Mouse (Mus musculus): ENCODE data around the gene Tmem37.

Tmem37 gene

DNA sequence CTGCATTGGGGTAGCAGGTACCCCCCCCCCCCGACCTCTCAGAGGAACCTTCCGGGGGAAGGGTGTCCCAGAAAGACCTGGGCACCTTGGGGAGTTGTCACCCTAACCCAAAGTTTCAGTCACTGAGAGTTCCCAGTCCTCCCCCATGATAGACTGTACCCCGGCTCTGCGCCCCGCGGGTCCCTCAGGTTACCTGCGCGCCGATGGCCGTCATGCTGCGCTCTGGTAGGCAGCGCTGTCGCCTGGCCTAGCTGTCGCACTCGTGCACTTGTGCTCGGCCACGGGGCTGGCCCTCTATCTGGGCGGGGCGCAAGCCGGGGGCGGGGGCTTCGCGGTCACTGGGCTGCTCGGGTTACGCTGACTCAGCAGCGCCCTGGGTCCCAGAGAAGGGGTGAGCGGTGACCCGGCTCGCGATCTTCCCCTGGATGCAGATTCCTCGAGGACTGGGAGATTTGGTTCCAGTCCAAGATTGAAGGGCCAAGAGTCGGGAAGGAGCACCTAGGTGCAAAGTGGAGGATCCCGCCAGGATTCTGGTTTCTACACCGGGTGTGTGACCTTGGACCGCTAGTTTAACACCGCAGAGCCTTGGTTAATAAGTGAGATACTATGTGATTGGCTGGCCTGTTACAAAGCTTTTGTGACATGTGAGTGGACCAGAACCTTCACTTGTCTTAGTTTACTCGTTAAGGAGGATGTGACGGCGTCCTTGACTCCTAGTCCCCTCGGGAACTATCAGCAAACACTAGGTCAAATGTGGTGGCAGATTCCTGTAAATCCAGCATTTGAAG lies at the start of gene Tmem37:
Tmem37 (minus strand) TSS at position 556 of the 788 bp plus-strand sequence.
- peak; percentile 94 for DNase-seq (ENCODE audit: low spot score)

DNA sequence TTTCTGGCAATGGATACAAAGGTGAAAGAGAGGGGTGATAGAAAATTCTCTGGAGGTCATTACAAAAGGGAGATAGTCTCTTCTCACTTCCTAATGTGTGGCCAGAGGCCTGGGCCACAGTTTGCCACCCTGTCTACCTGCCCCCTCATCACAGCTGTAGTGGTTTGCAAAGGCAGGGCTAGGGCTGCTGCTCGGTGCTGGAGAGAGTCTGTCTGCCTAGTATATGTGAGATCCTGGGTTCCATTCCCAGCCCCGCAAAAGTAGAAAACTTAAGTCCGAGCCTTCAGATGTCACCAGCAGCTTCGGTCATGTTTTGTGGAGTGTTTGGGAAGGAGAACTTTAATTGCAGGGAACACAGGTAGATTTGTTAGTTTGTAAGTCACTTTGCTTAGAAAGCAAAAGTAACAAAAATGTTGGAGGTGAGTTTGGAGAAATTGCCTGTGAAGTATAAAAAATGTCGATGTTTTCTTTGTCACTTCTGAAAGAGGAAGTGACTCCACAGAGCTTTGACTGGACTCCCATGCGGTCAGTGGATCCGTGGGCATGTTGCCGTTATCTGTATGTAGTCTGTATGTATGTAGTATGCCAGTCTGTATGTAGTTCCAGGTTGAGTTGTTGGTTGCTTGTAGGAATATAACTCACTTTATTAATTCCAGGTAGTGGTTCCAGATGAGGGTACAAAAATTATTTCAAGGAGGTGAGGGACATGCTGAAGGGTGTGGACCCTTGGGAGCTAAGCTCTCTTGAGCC lies 48.9 kb upstream of the Tmem37 start:
- no peak for DNase-seq (ENCODE audit: low spot score)

GRCm38 (mm10) chr1:120121930-120122530 lies 48.2 kb upstream of the Tmem37 start:
- no peak for DNase-seq (ENCODE audit: low spot score)

- DNase-seq (ENCODE audit: low spot score): peak; percentile 98
Measured at GRCm38 (mm10) chr1:120120969-120121811, 47.3 kb upstream of the Tmem37 start, which contains the start of the genes Dbi and 3110009E18Rik. Dbi (minus strand) TSS chr1:120121078. 3110009E18Rik (plus strand) TSS chr1:120121187.

- peak; percentile 81 for DNase-seq (ENCODE audit: low spot score)
Measured at GRCm38 (mm10) chr1:120120141-120120968, 46.5 kb upstream of the Tmem37 start.

DNA sequence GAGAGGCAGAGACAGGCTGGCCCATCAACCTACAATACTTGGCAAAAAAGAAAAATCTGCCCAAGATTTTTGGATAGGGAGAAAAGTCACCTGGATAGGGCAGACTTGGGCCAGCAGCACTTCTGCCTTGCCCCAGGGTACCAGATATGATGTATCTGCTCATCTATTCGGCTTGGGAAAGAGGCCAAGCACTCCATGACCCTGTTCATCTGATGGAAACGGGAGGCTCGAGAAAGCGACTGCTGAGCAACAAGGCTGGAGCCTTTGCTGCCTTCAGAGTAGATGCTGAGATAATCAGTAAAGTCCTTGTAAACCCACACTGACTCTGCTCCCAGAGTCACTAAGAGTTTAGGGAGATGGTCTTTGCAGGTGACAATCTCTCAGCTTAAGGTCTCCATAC lies 45.5 kb upstream of the Tmem37 start:
- no peak for DNase-seq (ENCODE audit: low spot score)

GRCm38 (mm10) chr1:120118854-120119253 lies 45.0 kb upstream of the Tmem37 start:
- DNase-seq (ENCODE audit: low spot score): no peak

DNA sequence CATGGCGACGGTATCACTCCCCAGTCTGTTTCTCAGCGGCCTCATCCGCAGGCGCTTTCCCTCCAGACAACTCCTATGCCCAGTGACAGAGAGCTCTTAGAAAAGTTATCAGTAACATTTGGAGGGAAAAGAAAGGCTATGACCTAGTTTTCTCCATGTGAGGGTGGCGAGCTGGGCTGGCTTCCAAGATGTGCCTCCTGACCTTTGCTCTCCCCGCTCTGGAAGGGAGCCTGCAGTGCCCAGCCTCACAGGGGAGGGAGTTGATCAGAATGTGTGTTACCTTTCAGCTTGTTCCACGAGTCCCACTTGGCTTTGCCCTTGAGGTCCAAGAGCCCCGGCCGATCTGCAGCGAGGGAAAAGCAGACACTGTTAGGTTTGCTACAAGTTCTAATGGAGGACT lies 42.2 kb upstream of the Tmem37 start:
- peak; percentile 77 for DNase-seq (ENCODE audit: low spot score)

DNA sequence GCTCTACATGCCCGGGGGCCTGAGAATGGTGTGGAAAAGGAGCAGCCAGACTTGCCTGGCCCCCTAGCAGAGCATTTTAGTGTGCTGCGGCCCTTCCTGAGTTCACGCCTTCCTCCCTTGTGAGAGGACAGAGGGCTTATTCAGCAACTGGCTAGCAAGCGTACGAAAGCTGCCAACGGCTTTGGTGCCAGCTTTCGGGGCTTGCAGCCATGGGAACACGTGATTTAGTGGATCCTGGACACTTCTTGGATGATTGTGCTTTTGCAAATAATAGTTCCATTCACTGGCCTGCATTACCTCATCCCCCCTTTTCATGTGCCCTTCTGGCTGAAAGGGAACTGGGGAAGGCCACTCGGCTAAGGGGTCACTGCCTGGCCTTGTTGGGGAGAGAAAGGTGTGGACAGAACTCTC lies 41.8 kb upstream of the Tmem37 start:
- DNase-seq (ENCODE audit: low spot score): no peak

GRCm38 (mm10) chr1:120112251-120113187 lies 38.6 kb upstream of the Tmem37 start:
- no peak for DNase-seq (ENCODE audit: low spot score)

GRCm38 (mm10) chr1:120111766-120112165 lies 37.9 kb upstream of the Tmem37 start:
- no peak for DNase-seq (ENCODE audit: low spot score)

GRCm38 (mm10) chr1:120109741-120110432 lies 36.0 kb upstream of the Tmem37 start:
- no peak for DNase-seq (ENCODE audit: low spot score)

DNA sequence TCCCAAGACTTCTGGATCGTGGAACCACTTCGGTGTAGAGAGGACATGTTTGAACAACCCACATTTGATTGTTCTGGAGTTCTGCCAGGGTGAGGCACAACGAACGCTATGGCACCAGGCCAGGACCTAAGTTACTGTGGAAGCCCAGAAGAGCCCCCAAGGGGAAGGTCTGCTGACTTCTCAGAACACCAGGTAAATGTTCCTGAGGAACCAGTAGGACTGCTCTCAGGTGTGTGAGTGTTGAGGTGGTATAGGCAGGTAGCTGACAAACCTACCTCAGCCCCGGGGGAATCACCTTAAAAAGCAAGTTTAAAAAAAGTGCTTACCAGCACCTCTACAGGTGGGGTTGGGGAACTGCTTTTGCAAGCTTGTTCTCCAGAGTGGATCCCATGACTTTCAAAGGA lies 31.7 kb upstream of the Tmem37 start:
- no peak for DNase-seq (ENCODE audit: low spot score)

DNA sequence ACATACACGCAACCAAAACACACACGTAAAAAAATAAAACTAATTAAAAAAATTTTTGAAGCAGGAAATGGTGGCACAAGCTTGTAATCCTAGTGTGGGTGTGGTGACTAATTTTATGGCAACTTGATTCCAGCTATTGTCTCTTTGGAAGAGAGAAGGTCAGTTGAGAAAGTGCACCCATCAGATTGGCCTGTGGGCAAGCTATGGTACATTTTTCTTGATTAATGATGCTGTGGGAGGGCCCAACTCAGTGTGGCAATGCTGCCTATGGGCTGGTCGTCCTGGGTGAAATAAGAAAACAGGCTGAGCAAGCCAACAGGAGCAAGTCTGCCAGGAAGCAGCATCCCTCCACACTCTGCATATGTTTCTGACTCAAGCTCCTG lies 27.3 kb upstream of the Tmem37 start:
- no peak for DNase-seq (ENCODE audit: low spot score)

DNA sequence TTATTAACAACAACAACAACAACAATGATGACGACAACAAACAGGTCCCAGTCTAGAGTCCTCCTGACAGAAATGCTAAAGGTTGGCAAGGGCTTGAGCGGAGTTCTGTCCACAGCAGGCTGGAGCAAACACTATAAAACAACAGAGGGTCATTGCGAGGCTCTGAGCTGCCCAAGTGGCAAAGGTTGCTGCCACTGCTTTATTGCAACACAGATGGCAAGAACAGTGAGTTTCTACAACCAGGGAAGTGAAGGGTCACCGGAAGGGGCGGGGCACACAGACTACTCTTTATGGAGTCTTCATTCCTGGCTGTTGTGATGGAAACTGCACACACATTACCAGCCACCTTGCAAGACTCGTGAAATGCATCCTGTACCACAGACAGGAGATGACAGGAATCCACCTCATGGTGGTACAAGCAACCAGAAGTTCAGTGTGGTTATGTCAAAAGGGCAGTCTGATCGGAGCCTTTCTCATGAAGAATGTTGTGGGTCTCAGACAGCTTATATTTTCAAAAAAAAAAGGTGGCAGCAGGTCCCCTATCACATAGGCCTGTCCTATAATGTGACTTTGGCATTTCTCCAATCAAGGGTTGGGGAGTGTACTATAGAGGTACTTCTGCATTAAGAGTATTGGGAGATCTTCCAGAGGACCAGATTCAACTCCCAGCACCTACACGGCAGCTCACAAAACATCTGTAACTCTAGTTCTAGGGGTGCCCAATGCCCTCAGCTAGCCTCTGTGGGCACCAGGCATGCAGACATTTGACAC lies 26.8 kb upstream of the Tmem37 start:
- DNase-seq (ENCODE audit: low spot score): no peak

- no peak for DNase-seq (ENCODE audit: low spot score)
Measured at GRCm38 (mm10) chr1:120099483-120099882, 25.6 kb upstream of the Tmem37 start.

- DNase-seq (ENCODE audit: low spot score): peak; percentile 42
Measured at GRCm38 (mm10) chr1:120098327-120098726, 24.5 kb upstream of the Tmem37 start.

DNA sequence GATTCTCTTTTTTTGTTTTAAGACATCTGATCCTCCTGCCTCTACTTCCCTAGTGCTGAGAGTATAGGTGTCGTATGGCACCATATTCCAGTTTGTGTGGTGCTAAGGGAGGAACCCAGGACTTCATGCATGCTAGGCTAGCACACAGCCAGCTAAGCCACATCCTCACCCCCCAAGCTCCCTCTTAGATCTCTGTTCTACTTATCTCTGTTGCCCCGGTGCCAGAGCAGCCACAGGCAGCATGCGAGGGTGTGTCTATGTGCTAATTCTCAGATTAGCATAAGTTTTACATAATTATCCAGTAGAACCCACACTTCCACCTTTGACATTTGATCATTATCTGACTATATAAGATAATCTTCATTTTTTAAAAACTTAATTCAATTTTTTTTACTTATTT lies 21.0 kb upstream of the Tmem37 start:
- DNase-seq (ENCODE audit: low spot score): no peak
